Mouse (Mus musculus): Measurements from ENCODE around the gene Olfr681.
"Not testable (repeated sequence)": the region's sequence is repeated elsewhere in the genome, so short reads cannot be mapped to it uniquely, and the experiment has no call there.

The Olfr681 gene

DNA sequence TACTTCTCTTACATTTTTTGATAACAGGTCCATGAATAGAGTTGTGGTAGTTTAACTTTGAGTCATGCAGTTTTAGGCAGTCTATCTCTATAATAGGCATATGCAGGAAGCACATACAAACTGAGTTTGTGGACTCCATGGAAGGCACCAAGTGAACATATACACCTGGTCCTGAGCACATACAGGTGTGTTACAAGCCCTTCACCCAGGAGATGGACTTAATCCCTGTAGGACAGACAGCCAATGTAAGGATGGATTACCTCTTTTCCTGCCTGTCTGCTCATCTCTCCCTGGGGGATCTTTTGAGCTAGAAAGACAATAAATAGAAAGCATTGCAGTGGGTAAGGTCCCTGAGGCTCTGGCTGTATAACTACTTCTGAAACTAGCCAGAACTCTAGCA, at the start of gene Olfr681:
TSS of gene Olfr681 (plus strand) at position 301 of the 400 bp plus-strand sequence.
- no peak for DNase-seq (ENCODE audit: extremely low spot score)

DNA sequence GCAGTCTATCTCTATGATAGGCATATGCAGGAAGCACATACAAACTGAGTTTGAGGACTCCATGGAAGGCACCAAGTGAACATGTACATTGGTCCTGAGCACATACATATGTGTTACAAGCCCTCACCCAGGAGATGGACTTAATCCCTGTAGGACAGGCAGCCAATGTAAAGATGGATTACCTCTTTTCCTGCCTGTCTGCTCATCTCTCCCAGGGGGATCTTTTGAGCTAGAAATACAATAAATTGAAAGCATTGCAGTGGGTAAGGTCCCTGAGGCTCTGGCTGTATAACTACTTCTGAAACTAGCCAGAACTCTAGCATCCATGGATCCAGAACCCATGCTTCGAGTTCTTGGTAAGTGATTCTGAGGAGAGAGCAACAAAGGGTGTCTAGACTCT, 35.7 kb upstream of the Olfr681 start, which contains the start of gene Olfr679:
TSS of gene Olfr679 (plus strand) at position 301 of the 400 bp plus-strand sequence.
- DNase-seq (ENCODE audit: extremely low spot score) = no peak

DNA sequence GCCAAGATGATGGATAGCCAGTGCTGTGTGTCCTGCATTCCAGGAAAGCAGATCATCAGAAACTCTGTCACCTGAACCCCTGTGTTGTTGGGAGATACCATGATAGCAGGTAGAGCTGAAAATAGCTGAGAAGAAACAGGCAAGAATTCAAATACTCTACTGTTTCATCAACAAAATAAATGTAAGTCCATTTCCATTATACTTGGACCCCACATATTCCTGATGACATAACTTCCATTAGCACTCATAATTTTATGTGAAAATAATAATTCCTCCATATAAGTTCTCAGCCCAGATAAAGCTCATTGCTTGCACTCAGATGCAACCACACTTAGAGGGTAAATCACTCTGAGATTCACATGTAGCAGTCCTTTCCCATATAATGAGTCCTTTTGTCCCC, 23.9 kb upstream of the Olfr681 start, which contains the start of gene Olfr680-ps1:
TSS of gene Olfr680-ps1 (minus strand) at position 101 of the 400 bp plus-strand sequence.
- DNase-seq (ENCODE audit: extremely low spot score) = not testable (repeated sequence)

DNA sequence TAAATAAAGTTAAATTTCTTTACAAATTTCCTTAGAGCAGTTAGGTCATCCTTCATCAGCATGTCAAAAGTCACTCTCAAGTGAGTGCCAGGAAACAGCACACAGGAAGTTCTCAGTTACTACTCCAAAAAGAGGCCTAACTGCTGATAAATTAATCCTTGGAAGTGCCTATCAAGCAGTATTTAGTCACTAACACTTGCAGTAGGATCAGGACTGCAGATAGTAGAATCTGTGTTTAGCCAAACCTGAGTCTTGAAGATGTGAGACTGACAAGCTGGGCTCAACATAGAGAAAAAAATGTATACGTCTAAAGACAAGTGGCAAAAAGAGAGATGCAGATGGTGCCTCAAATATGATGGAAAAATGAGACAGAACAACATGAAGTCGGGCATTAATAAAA, 24.6 kb downstream of the Olfr681 start:
- no peak for DNase-seq (ENCODE audit: extremely low spot score)

DNA sequence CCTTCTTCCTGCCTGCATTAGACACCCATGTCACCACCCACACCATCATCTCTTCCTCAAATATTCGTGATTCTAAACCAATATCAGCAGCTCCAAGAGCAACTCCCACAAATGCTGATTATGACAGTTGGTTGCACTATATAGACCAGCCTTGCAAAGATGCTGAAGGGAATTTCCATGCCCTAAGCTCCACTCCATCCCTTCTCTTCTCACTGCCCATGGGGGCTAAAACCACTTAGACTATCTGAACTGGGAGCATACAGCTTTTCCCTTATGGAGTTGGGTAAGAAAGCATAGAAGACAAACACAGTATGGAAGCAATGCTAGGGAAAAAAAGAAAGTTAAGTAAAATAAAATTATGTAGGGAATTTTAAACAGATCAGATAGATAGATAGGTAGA, 30.3 kb downstream of the Olfr681 start, which contains the start of gene Olfr683:
TSS of gene Olfr683 (minus strand) at position 101 of the 400 bp plus-strand sequence.
- no peak for DNase-seq (ENCODE audit: extremely low spot score)

DNA sequence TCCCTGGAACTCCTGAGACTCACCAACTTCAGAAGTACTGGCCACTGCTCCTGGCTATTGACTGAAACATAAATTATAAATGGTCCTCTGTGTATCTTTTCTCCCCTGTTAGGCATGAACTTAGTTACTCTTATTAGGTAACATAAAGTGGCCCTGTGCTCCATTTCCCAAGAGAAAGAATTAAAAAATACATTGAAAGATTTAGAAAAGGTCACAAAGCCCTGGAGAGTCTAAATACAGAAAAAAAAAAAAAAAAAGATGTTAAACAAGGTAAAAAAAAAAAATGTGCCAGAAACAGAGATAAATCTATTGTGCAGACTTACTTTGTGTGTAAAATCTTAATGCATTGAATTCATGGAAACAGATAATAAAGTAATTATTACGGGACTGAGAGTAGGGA, 46.9 kb downstream of the Olfr681 start, which contains the start of gene Olfr684:
TSS of gene Olfr684 (minus strand) at position 101 of the 400 bp plus-strand sequence.
- no peak for DNase-seq (ENCODE audit: extremely low spot score)

DNA sequence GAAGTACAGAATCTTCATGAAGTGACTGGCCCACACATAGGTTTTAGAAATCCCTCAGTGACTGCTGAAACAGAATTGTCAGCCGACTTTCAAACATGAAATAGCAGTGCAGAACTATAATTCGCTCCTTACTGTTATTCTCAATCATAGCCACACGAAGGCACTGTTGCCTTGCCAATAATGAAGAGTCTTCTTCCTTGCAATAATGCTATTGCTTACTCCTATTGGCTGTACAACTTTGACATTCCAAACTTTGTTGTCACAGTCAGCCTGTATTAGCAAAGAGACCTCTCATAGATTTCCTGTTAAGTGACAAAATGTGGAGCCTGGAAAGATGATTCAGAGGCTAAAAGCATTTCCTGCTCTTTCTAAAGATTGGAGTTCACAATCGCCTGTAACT, 54.1 kb downstream of the Olfr681 start:
- no peak for DNase-seq (ENCODE audit: extremely low spot score)

All from embryo, embryonic 9.5 days (tissue).